Mouse (Mus musculus): Measurements from ENCODE around the gene Apol7e.
"Not testable (repeated sequence)": the region's sequence is repeated elsewhere in the genome, so short reads cannot be mapped to it uniquely, and the experiment has no call there.

GRCm38 (mm10) chr15:77659773-77660172, 38.9 kb upstream of the Apol7e start:
- TF ChIP-seq CHD2 (IDR thresholded peaks at IDR 0.05; ENCODE audit: low read depth, low read length); HCFC1 (IDR thresholded peaks at IDR 0.05; ENCODE audit: borderline replicate concordance, insufficient read depth, low read length); MAFK (IDR thresholded peaks at IDR 0.05; ENCODE audit: insufficient read depth, low read depth, low read length); ZC3H11A (IDR thresholded peaks at IDR 0.05; ENCODE audit: borderline replicate concordance, low read depth, low read length); ZNF384 (IDR thresholded peaks at IDR 0.05; ENCODE audit: low read depth, low read length): not testable (repeated sequence)

All from ES-E14 (cell line).